Mouse (Mus musculus) embryonic facial prominence, embryonic 12.5 days (tissue): ENCODE results near the gene Rnase10. TPM values are rescaled to one million over a fixed set of nuclear protein-coding genes. Genes with fewer than 3 reads are reported as not detected.
"Not testable (repeated sequence)": the region's sequence is repeated elsewhere in the genome, so short reads cannot be mapped to it uniquely, and the experiment has no call there.

Experiments used
- ATAC-seq: fragments of 200-750 bp; cut with Nextera tagmentation; 2 replicates; pipeline ENCODE4 v1.8.0; 2017; ENCODE audit not compliant: insufficient number of reproducible peaks, insufficient read depth, low FRiP score, low TSS enrichment
- H3K27ac ChIP-seq: fragments of 300-500 bp; sonication (generic); 2 replicates; pipeline ENCODE4 v1.5.1; 2016; ENCODE audit warnings: mild to moderate bottlenecking
- H3K27me3 ChIP-seq: fragments of 300-500 bp; sonication (generic); 2 replicates; pipeline ENCODE4 v1.6.1; 2016; ENCODE audit warnings: mild to moderate bottlenecking, moderate library complexity
- H3K36me3 ChIP-seq: fragments of 300-500 bp; sonication (generic); 2 replicates; pipeline ENCODE4 v1.6.1; 2016; ENCODE audit warnings: mild to moderate bottlenecking
- H3K4me1 ChIP-seq: fragments of 300-500 bp; sonication (generic); 2 replicates; pipeline ENCODE4 v1.6.1; 2016
- H3K4me2 ChIP-seq: fragments of 300-500 bp; sonication (generic); replicated peaks from 2 replicates; pipeline ENCODE4 v1.6.1; 2016; ENCODE audit warnings: mild to moderate bottlenecking, moderate library complexity
- H3K4me3 ChIP-seq: fragments of 300-500 bp; sonication (generic); 2 replicates; pipeline ENCODE4 v1.5.1; 2016; ENCODE audit warnings: mild to moderate bottlenecking
- H3K9ac ChIP-seq: fragments of 300-500 bp; sonication (generic); 2 replicates; pipeline ENCODE4 v1.6.1; 2016; ENCODE audit warnings: mild to moderate bottlenecking, moderate library complexity
- H3K9me3 ChIP-seq: fragments of 300-500 bp; sonication (generic); 2 replicates; pipeline ENCODE4 v1.6.1; 2016; ENCODE audit warnings: mild to moderate bottlenecking, moderate library complexity
- WGBS: fragments of 180-500 bp; shearing (Covaris S2); methylation state at CpG from one replicate; pipeline ENCODE4 v1.1.7; 2016; 5-methylcytosine and 5-hydroxymethylcytosine counted together
- polyA plus RNA-seq: library from polyadenylated mRNA; unstranded; fragments of >200 nt; fragmentation: Nextera tagmentation; extraction: Ambion mirVana; gene quantifications from 2 replicates; pipeline ENCODE4 v1.2.1, GENCODE M21; 2016

Rnase10 gene
- polyA plus RNA-seq: not detected in 2 replicates

- Histone ChIP-seq H3K4me2 (no peak within 1 kb of the TSS), H3K36me3 (no peaks in the 10 kb centered on the region), H3K4me3 (no peak within 1 kb of the TSS), H3K27me3 (no peaks in the 10 kb centered on the region), H3K9ac (no peak within 1 kb of the TSS), H3K27ac (no peak within 1 kb of the TSS), H3K4me1 (no peaks in the 10 kb centered on the region), H3K9me3 (no peaks in the 10 kb centered on the region)
- 49% methylated on average over 8 of the region's 8 CpGs for WGBS
- no peak for ATAC-seq
Measured at GRCm38 (mm10) chr14:51007152-51007801, at the start of gene Rnase10. Gene Rnase10 (plus strand): TSS chr14:51007751.

DNA sequence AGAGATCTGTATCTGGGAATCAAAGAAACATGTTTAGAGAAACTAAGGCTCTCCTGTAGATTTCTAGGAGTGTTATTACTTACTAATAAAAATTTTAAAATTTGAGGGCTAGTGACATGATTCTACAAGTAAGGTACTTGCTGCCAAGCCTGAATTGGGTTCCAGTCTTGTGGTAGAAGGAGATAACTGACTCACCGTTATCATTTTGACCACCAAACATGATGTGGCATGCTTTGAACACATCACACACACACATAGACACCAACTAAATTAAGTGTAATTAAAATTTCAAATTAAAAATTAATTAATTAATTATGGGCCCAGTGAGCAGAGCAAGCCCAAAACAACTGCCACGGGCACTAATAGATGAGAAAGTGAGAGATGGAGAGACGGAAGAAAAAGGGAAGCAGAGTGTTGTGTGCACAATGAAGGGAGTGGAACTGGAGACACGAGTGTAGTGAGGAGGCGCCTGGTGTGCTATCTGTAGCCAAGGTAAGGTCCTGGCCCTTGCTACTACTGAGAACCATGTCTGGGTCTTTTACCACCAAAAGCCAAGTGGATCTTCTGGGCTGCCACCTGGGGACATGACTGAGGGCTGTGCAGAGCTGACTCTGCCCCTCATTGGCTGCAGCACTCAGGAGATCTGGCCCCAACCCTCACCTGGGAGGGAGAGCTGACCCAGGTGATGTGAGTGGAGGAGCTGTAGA, 49.1 kb upstream of the Rnase10 start:
- 87% methylated on average over 5 of the region's 5 CpGs for WGBS
- H3K4me1 ChIP-seq, H3K4me3 ChIP-seq, ATAC-seq, H3K9me3 ChIP-seq, H3K9ac ChIP-seq, H3K4me2 ChIP-seq, H3K27ac ChIP-seq, H3K27me3 ChIP-seq, H3K36me3 ChIP-seq: not testable (repeated sequence)

DNA sequence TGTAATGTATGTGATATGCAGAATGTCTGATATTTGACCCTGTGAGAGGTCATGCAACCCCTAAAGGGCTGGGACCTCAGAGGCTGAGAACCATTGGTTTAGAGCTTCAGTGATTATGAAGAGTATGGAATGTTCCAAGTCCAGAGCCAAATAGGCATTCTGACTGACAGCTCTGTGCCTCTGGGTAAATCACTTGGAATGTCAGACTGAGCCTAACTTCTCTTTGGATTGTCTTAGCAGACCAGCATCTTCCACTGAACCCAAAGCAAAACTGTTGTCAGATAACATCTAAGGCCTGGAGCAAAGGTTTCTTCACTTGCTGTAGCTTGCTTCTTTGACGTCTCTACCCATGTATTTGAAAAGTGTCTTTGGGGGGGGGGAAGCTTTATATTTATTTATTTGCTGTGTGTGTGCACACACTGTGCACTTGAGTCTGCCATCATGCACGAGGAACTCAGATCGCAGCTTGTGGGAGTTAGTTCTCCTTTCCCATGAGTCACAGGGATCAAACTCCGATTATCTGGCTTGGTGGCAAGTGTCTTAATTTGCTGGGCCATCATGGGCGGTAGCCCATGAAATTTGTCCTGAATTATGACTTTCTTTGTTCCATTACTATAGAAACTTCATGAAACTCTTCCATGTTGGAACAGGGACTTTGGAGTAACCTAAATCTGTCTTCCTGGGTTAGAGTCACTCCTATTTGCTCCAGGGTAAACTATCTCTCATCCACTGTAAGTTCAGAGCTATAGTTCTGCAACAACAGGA, 39.2 kb upstream of the Rnase10 start:
- H3K4me2 ChIP-seq: no peak overlapping the region
- no peaks in the 10 kb centered on the region for H3K36me3 ChIP-seq
- H3K4me3 ChIP-seq: no peak overlapping the region
- no peak overlapping the region for H3K27ac ChIP-seq
- H3K4me1 ChIP-seq: no peaks in the 10 kb centered on the region
- no peaks in the 10 kb centered on the region for H3K9me3 ChIP-seq
- no peaks in the 10 kb centered on the region for H3K27me3 ChIP-seq
- no peak overlapping the region for H3K9ac ChIP-seq
- ATAC-seq: no peak
- WGBS: 72% methylated on average over 5 of the region's 5 CpGs

GRCm38 (mm10) chr14:50969041-50969440, 38.5 kb upstream of the Rnase10 start:
- Histone ChIP-seq H3K4me3 (no peak overlapping the region), H3K36me3 (no peaks in the 10 kb centered on the region), H3K9ac (no peak overlapping the region), H3K4me2 (no peak overlapping the region), H3K4me1 (no peaks in the 10 kb centered on the region), H3K9me3 (no peaks in the 10 kb centered on the region), H3K27ac (no peak overlapping the region), H3K27me3 (no peaks in the 10 kb centered on the region)
- no peak for ATAC-seq
- 27% methylated on average over 1 of the region's 1 CpGs for WGBS

DNA sequence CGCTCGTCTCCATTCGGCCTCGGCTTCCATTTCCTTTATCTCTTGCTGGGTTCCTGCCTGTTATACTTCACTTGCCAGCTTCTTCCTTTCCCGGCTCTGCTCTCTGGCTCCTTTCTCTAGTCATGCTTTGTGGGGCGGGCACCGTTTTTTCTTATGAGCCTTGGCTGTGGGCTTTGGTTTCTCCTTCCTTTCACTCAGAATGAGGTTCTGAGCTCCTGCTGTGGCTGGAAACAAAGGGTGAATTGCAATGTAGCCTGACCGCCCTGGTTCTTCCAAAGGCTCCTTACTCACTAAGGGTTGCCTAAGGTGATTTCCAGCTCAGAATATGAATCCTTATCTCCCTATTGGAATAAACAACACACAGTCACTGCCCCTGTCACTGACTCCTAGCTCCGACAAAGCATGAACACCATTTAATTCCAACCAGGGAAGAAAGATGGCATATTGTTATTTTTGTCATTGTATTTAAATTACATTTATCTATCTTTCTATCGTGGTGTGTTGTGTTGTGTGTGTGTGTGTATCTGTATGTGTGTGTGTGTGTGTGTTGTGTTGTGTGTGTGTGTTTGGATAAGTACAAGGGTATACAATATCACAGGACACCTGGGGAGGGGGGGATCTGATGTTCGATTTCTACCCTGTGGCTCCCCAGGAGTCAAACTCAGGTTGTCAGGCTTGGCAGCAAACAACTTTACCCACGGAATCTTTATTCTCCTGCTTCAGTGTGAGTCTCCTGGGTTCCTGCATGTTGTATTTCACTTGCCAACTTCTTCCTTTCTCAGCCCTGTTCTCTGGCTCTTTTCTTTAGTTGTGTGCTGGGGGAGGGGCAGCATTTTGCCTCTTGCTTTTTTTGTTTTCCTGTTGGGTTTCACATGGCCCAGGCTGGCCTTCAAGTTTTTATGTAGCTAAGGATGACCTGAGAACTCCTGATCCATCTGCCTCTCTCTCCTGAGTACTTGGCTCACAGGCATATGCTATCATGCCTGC, 37.7 kb upstream of the Rnase10 start:
- ATAC-seq: no peak

GRCm38 (mm10) chr14:50970822-50971221, 36.7 kb upstream of the Rnase10 start:
- no peak overlapping the region for H3K27ac ChIP-seq
- no peaks in the 10 kb centered on the region for H3K4me1 ChIP-seq
- H3K36me3 ChIP-seq: no peaks in the 10 kb centered on the region
- ATAC-seq: no peak
- no peaks in the 10 kb centered on the region for H3K9me3 ChIP-seq
- H3K27me3 ChIP-seq: no peaks in the 10 kb centered on the region
- 50% methylated on average over 1 of the region's 1 CpGs for WGBS
- H3K4me3 ChIP-seq: no peak overlapping the region
- no peak overlapping the region for H3K9ac ChIP-seq
- no peak overlapping the region for H3K4me2 ChIP-seq

More for the DNA sequence above, 37.7 kb upstream of the Rnase10 start:
- H3K4me1 ChIP-seq: no peaks in the 10 kb centered on the region
- H3K9me3 ChIP-seq: no peaks in the 10 kb centered on the region
- H3K36me3 ChIP-seq: no peaks in the 10 kb centered on the region
- no peak overlapping the region for H3K9ac ChIP-seq
- no peak overlapping the region for H3K4me2 ChIP-seq
- H3K27me3 ChIP-seq: no peaks in the 10 kb centered on the region
- H3K4me3 ChIP-seq: no peak overlapping the region
- WGBS: 24% methylated on average over 12 of the region's 12 CpGs
- no peak overlapping the region for H3K27ac ChIP-seq

DNA sequence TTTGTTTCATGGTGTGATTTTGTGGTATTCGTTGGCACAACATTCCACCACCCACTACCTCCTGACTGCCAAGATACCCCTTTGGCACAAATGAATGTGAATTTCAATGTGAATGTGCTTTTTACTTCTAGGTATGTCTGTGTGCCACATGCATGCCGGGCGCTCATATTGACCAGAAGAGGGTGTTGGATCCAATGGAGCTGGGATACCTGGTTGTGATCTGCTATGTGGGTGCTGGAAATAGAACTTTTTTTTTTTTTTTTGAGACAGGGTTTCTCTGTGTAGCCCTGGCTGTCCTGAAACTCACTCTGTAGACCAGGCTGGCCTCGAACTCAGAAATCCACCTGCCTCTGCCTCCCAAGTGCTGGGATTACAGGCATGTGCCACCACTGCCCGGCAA, 34.5 kb upstream of the Rnase10 start:
- not testable (repeated sequence) for ATAC-seq, H3K9me3 ChIP-seq, H3K4me1 ChIP-seq, H3K9ac ChIP-seq, H3K27ac ChIP-seq, H3K4me2 ChIP-seq, H3K4me3 ChIP-seq, H3K27me3 ChIP-seq, H3K36me3 ChIP-seq
- 85% methylated on average over 5 of the region's 5 CpGs for WGBS

- no peaks in the 10 kb centered on the region for H3K9me3 ChIP-seq
- 33% methylated on average over 4 of the region's 4 CpGs for WGBS
- H3K9ac ChIP-seq: no peak overlapping the region
- H3K27me3 ChIP-seq: no peaks in the 10 kb centered on the region
- no peak for ATAC-seq
- H3K4me2 ChIP-seq: no peak overlapping the region
- H3K4me1 ChIP-seq: peaks cover 8% of the 10 kb centered on the region; the same call in 1 of the 2 replicates
- no peaks in the 10 kb centered on the region for H3K36me3 ChIP-seq
- no peak overlapping the region for H3K27ac ChIP-seq
- H3K4me3 ChIP-seq: no peak overlapping the region
Measured at GRCm38 (mm10) chr14:50973700-50974099, 33.9 kb upstream of the Rnase10 start.

GRCm38 (mm10) chr14:50975001-50975400, 32.5 kb upstream of the Rnase10 start:
- no peak overlapping the region for H3K27ac ChIP-seq
- H3K36me3 ChIP-seq: no peaks in the 10 kb centered on the region
- no peaks in the 10 kb centered on the region for H3K9me3 ChIP-seq
- no peak overlapping the region for H3K4me2 ChIP-seq
- no peak overlapping the region for H3K9ac ChIP-seq
- no peaks in the 10 kb centered on the region for H3K27me3 ChIP-seq
- 62% methylated on average over 5 of the region's 5 CpGs for WGBS
- H3K4me3 ChIP-seq: no peak overlapping the region
- peaks cover 8% of the 10 kb centered on the region; the same call in 1 of the 2 replicates for H3K4me1 ChIP-seq
- ATAC-seq: no peak

DNA sequence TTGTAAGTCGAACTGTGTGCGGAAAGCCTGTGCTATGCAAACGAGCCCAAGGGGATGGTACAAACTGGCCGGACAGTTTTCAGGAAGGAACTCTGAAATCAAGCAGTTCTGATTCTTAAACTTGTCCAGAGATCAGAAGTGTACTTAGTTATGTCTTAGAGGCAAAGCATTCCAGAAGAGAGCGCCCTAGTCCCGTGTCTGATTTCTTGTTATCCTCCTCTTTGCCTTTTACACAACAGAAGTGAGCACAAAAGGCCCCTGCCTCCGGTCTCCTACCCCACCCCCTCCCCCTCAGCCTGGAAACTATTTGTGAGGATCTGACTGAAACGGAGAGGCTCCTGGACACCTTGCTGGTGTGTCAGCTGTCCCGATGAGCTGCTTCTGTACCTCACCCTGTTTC, 30.9 kb upstream of the Rnase10 start:
- Histone ChIP-seq H3K36me3 (no peaks in the 10 kb centered on the region), H3K9ac (no peak overlapping the region), H3K27me3 (no peaks in the 10 kb centered on the region), H3K4me2 (peak overlapping the region; percentile 18), H3K27ac (no peak overlapping the region), H3K9me3 (no peaks in the 10 kb centered on the region), H3K4me3 (no peak overlapping the region), H3K4me1 (peaks cover 8% of the 10 kb centered on the region; the same call in 1 of the 2 replicates)
- no peak for ATAC-seq
- 15% methylated on average over 9 of the region's 9 CpGs for WGBS

DNA sequence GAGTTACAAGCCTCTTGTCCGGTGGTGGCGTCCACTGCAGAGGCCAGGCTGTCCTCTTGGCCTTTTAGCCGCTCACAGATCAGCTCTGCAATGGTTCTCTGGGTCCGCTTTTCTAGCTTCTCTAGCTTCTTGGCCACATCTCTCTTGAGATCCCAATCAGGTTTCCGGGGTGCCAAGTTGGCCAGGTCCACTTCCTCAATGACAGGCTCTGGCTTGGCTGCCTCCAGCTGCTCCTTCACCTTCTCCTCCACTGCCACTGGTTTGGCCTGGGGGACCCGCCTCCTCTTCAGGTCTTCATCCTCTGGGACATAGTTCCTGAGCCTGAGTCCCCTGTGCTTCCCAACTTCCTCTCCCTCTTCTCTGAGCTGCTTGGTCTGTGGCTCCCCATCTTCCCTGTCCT, 29.1 kb upstream of the Rnase10 start:
- not testable (repeated sequence) for H3K27ac ChIP-seq, H3K4me3 ChIP-seq, H3K27me3 ChIP-seq, H3K9me3 ChIP-seq, H3K4me2 ChIP-seq, H3K4me1 ChIP-seq, H3K9ac ChIP-seq, ATAC-seq, H3K36me3 ChIP-seq
- WGBS: 90% methylated on average over 6 of the region's 6 CpGs
